Mouse (Mus musculus): ENCODE measurements around the gene Fgf15. TPM values are rescaled to one million over a fixed set of nuclear protein-coding genes. Genes with fewer than 3 reads are reported as not detected.
A peak's percentile ranks its signal among the peaks of the same experiment; 100 is the strongest.

Gene Fgf15
- total RNA-seq, 2 experiments from 2014 or later = not detected

DNA sequence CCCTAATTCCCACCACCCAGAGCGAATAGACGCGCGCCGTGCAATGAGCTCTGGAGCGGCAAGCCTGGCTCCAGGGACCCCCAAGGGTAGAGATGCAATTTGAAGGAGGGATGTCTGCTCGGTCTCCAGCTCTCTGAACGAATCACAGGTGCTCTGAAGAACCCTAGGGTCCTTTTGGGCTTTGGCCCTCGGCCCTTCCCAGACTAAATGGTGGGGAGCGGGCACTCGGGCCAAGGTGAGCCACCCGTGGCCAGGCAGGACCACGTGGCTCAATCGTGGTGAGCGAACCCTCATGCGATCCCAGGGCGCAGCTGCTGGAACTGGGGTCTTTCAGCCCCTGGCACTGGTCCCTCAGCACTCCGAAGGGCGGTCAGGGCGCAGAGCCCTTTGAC, 46.4 kb downstream of the Fgf15 start:
- no peak for ATAC-seq (replicated peaks; ENCODE audit: poor library complexity, severe bottlenecking)

DNA sequence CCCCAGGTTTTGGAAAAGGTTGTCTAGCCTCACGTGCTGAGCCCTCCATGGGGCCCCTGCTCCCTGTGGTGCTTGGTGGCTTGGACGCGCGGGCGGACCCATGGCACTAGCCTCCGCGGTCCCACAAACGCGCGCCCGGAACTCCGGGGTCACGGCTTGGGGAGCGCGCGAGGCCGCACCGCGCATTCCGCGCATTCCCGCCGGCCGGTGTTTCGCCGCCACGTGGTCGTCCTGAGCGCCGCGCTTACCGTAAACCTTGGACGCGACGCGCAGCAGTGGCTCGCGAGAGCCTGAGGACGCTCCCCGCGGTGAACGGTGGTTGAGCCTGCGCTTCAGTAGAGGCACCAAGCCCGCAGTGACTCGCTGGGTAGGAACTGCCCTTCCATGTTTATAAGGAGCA, 46.9 kb downstream of the Fgf15 start:
- peak; percentile 51 for ATAC-seq (replicated peaks; ENCODE audit: poor library complexity, severe bottlenecking)

Other genes starting within 250 kb of the Fgf15 start
- not detected in 2 replicates for gene Ano1, start 144.6 kb upstream of the Fgf15 start, total RNA-seq (2014; fragmentation: Nextera tagmentation)
- not detected in 2 replicates for gene Ano1, start 144.6 kb upstream of the Fgf15 start, total RNA-seq (2017)
- 1.5 and 9.8 TPM in 2 replicates for gene Fgf3, start 58.4 kb upstream of the Fgf15 start, total RNA-seq (2014; fragmentation: Nextera tagmentation)
- gene Fgf3, start 58.4 kb upstream of the Fgf15 start, total RNA-seq (2017) = 0.82 and 2.2 TPM in 2 replicates
- not detected in 2 replicates for gene Fgf4, start 49.2 kb upstream of the Fgf15 start, total RNA-seq (2014; fragmentation: Nextera tagmentation)
- not detected in 2 replicates for gene Fgf4, start 49.2 kb upstream of the Fgf15 start, total RNA-seq (2017)
- gene LTO1, start 18.6 kb downstream of the Fgf15 start, total RNA-seq (2014; fragmentation: Nextera tagmentation) = 13.3 and 20.9 TPM in 2 replicates
- gene LTO1, start 18.6 kb downstream of the Fgf15 start, total RNA-seq (2017) = 16.6 and 20.8 TPM in 2 replicates
- gene Ccnd1, start 43.4 kb downstream of the Fgf15 start, total RNA-seq (2014; fragmentation: Nextera tagmentation) = 6.0 and 10.6 TPM in 2 replicates
- 6.2 and 8.9 TPM in 2 replicates for gene Ccnd1, start 43.4 kb downstream of the Fgf15 start, total RNA-seq (2017)

All from granulocyte monocyte progenitor cell, adult 5-6 weeks (primary cell).